Mouse (Mus musculus): Measurements from ENCODE around the gene Gm21310.
"Not testable (repeated sequence)": the region's sequence is repeated elsewhere in the genome, so short reads cannot be mapped to it uniquely, and the experiment has no call there.

DNA sequence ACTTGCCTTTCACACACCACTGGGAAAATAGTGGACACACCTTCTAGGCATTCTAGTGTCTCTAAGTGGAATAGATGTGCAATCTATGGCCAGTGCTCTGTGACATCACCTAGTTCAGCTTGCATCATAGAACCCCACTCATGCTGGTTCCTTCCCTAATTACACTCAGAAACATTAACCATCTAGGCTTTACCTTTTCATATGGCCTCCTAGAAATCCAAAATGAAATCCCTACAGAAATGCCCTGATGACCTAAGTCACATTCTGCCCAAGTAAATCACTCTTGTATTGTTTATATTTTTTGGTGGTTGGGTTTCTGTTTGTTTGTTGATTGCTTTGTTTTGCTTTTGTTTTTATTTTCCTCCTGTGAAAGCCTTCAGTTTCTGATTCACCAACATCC, at the start of gene Gm21310:
- TF ChIP-seq CTCF (IDR thresholded peaks at IDR 0.05; ENCODE audit: borderline replicate concordance, control insufficient read depth, extremely low read depth, insufficient read depth, low read length, poor library complexity); POLR2A (IDR thresholded peaks at IDR 0.05; ENCODE audit: control insufficient read depth, extremely low read depth, insufficient read depth, low read length, poor library complexity): not testable (repeated sequence)

Measured in thymus, adult 2 months (tissue).